Mouse (Mus musculus) cerebellum, adult 9-11 months (tissue): ENCODE results near the gene Rbp3.

Experiments used
- DNase-seq: peaks from one replicate; pipeline ENCODE4 v3.0.0; 2022

The Rbp3 gene

DNA sequence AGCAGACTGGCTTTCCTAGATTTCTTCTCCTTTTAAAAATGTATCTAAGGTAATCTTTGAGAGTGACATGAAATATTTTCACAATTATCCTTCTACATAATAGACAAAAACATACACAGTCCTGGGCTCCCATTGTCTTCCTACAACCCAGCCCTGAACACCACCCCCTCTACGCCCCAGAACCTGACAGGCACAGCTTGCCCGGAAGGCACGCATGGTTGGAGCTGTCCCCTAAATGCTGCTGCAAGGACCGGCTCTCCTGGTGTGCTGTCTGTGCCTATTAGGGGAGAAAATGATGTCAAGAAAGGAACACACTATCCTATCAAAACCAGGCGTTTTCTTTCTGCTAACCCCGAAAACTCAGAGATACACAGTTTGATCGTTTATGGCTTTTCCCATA is 23.9 kb downstream of the Rbp3 start:
- DNase-seq = peak; percentile 19

GRCm38 (mm10) chr14:33978604-33979059 is 24.8 kb downstream of the Rbp3 start, which contains the start of gene Zfp488:
Zfp488 (minus strand) TSS chr14:33978764.
- DNase-seq = peak; percentile 45

GRCm38 (mm10) chr14:33989201-33989600 is 35.4 kb downstream of the Rbp3 start:
- no peak for DNase-seq

DNA sequence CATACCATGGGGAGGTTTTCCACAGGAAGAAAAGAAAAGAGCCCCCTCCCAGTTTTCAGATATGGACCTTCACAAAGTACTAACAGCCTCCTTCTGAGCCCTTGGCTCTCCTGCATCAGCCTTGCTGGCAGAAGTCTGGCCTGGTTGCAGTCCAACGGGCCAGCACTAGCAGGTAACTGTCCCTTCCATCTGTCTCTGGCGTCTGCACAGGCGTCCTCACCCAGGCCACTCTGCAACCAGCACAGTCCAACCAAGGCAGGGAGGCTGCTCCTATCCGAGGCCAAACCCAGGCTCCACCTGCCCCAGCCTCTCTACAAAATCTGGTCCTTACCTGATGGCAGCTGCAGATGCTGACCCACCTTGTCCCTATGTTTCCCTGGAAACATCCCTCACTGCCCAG is 38.2 kb downstream of the Rbp3 start:
- DNase-seq = peak; percentile 90

GRCm38 (mm10) chr14:33993051-33993450 is 39.2 kb downstream of the Rbp3 start:
- DNase-seq = no peak

DNA sequence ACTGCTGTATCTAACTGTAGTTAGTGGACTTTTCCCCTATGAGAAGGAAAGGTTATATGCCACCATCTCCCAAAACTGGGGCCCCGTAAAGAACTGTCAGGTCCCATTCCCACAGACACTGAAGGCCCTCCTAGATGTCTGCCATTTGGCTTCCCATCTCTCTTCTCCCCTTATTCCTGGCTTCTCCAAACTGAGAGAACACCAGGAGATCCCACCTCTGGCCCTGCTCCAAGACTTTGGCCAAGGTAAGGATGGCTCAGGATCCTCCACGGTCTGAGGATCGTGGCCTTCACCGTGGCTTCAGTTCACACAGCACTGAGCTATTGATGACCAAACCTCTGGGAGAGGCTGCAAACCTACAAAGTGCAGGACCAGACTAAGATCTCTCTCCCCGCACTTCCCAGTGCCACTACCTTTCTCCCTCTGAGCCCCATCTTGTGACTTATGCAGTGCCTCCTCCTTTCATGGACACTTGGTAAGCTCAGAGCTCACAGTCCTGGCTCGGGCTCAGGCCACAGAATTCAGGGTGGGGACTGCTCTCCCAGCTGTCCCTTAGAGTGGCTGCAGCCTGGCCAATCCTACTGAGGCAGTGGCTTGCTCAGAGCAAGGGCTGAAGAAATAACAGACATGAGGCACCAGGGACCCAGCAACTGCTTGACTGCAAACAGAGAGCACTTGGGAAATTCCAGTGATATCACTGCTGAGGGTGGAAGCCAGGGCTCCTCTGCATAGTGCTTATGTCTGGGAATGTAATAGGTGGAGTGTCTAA is 39.9 kb downstream of the Rbp3 start:
- DNase-seq = peak; percentile 22

DNA sequence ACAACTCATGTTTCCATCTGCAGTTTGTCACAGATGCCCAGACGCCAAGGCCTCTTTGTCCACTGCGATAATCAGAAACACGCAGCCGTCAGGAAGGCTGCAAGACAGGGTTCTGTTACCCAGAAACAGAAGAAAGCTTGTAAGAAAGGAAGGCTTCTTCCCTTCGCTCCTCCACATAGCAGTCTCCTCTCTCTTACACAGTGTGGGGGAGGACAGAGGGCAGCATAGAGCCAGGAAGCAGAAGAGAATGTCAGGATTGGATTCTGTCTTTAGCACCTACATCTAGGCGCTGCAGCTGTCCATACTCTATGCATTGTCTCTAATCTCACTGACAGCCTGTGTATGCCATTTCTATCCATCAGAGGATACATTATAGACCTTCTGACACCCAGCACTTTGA is 43.6 kb downstream of the Rbp3 start:
- DNase-seq = no peak

DNA sequence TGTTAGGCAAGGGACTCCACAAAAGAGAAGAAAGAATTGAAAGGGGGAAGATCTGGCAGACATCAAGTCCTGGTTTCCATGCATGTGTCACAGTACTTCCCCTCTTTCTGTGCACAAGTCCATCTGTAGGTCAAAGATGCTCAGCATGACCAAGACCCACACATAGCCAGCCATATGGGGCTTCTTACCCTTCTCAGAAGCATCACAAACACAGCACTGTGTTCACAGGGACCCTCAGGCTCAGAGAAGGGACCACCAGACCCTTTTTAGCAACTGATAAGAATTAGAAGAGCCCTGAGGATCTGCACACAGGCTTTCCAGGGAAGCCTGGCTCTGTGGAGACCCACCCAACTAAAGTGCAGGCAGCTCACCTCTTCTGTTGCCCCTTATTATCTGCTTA is 46.3 kb downstream of the Rbp3 start:
- no peak for DNase-seq

GRCm38 (mm10) chr14:34001445-34001844 is 47.6 kb downstream of the Rbp3 start:
- DNase-seq = no peak

DNA sequence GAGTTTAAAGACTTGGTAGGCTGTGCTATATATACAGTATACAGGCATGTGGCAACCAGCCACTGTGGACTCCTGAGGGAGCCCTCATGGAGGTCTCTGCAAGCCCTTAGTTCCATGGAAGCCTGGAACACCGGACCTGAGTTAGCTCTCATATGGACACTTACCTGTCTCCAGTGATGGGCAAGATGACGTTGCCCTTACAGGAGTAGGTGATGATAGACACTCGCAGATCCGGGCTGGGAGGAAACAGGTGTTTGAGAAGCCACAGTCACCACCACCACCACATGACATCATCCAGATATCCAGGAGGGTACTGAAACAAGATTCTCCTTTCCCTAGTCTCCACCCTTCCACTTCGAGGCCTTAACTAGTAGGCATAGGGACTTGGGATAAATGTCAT is 48.6 kb downstream of the Rbp3 start:
- DNase-seq = no peak
